Mouse (Mus musculus): ENCODE measurements around the gene Rps16. TPM values are rescaled to one million over a fixed set of nuclear protein-coding genes. Genes with fewer than 3 reads are reported as not detected.

The Rps16 gene
- polyA plus RNA-seq, 1 experiment from 2014 or later = 746 TPM

GRCm38 (mm10) chr7:28380237-28381016 is 30.0 kb downstream of the Rps16 start, which contains the start of gene Zfp36:
Gene Zfp36, minus strand, starts transcription at chr7:28380253.
- Histone ChIP-seq H3K36me3 (ENCODE audit: control insufficient read depth, insufficient read depth, low read length) (no peaks in the 10 kb centered on the region), H3K4me3 (ENCODE audit: low read depth, low read length) (peak within 1 kb of the TSS; percentile 60), H3K9ac (ENCODE audit: low read depth, low read length) (peak within 1 kb of the TSS; percentile 70), H3K27me3 (ENCODE audit: control insufficient read depth, insufficient read depth, low read length) (no peaks in the 10 kb centered on the region), H3K9me3 (ENCODE audit: control insufficient read depth, low read length) (no peaks in the 10 kb centered on the region), H3K4me2 (replicated peaks; ENCODE audit: low read depth, low read length) (peak within 1 kb of the TSS; percentile 88), H3K27ac (ENCODE audit: low read depth, low read length) (peak within 1 kb of the TSS; percentile 72), H3K4me1 (replicated peaks; ENCODE audit: control insufficient read depth, insufficient read depth, low read length) (peaks cover 9% of the 10 kb centered on the region)
- WGBS = 59% methylated on average over 17 of the region's 17 CpGs
- ATAC-seq (ENCODE audit: low FRiP score) (no peak), DNase-seq (ENCODE audit: low spot score) (no peak)

- Histone ChIP-seq H3K4me1 (replicated peaks; ENCODE audit: control insufficient read depth, insufficient read depth, low read length) (peaks cover 9% of the 10 kb centered on the region), H3K9me3 (ENCODE audit: control insufficient read depth, low read length) (no peaks in the 10 kb centered on the region), H3K9ac (ENCODE audit: low read depth, low read length) (peak overlapping the region; percentile 57), H3K27me3 (ENCODE audit: control insufficient read depth, insufficient read depth, low read length) (no peaks in the 10 kb centered on the region), H3K4me2 (replicated peaks; ENCODE audit: low read depth, low read length) (peak overlapping the region; percentile 45), H3K27ac (ENCODE audit: low read depth, low read length) (peak overlapping the region; percentile 71), H3K36me3 (ENCODE audit: control insufficient read depth, insufficient read depth, low read length) (no peaks in the 10 kb centered on the region), H3K4me3 (ENCODE audit: low read depth, low read length) (peak overlapping the region; percentile 12; the same call in 1 of the 2 replicates)
- ATAC-seq (ENCODE audit: low FRiP score) (no peak), DNase-seq (ENCODE audit: low spot score) (no peak)
- 8% methylated on average over 30 of the region's 30 CpGs for WGBS
Observed at GRCm38 (mm10) chr7:28381017-28381790, 30.8 kb downstream of the Rps16 start.

DNA sequence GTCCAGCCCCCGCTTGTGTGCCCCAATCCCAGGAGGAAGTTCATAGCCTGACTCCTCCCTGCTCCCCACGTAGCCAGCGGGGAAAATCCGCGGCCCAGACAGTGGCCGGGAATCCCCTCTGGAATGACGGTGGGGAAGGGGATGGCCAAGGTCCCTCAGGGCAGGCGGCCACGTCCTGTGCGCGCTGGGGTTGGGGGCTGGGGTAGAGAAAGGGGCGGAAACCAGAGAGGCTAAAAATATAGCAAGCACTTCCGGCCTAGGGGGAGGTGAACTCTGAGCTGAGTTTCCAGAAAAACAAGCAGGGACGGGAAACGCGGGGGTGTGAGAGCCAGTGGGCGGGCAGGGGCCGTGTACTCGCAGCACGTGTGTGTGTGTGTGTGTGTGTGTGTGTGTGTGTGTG is 31.5 kb downstream of the Rps16 start:
- Histone ChIP-seq H3K4me3 (ENCODE audit: low read depth, low read length) (peak overlapping the region; percentile 12), H3K9ac (ENCODE audit: low read depth, low read length) (peak overlapping the region; percentile 57), H3K27ac (ENCODE audit: low read depth, low read length) (peak overlapping the region; percentile 71), H3K36me3 (ENCODE audit: control insufficient read depth, insufficient read depth, low read length) (no peaks in the 10 kb centered on the region), H3K27me3 (ENCODE audit: control insufficient read depth, insufficient read depth, low read length) (no peaks in the 10 kb centered on the region), H3K4me2 (replicated peaks; ENCODE audit: low read depth, low read length) (peak overlapping the region; percentile 45), H3K4me1 (replicated peaks; ENCODE audit: control insufficient read depth, insufficient read depth, low read length) (peaks cover 9% of the 10 kb centered on the region), H3K9me3 (ENCODE audit: control insufficient read depth, low read length) (no peaks in the 10 kb centered on the region)
- DNase-seq (ENCODE audit: low spot score) = peak; percentile 53
- ATAC-seq (ENCODE audit: low FRiP score) = no peak
- 7% methylated on average over 19 of the region's 20 CpGs for WGBS

DNA sequence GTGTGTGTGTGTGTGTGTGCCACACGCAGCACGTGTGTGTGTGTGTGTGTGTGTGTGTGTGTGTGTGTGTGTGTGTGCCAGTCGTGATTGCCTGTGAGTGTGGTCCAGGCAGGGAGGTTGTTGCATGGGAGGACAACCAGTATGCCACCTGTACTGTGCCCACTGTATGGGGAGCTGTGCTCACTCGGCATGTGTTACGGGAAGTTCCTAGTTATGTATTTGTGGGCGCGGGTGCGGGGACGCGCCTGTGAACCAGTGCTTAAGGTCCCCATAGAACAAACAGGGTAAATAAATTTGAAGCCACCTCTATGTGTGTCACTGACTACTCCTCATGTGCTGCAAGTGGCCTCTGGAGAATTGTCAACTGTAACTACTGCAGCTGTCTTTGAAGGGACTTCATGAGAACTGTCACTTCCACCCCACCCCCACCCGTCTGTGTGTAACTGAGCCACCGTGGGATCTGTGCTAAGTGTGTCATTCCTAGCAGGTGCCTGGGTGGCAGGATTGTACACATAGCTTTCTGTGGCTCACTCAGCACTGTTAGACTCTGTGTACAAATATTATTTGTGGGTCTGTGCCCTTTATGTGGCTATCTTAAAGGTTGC is 32.0 kb downstream of the Rps16 start:
- no peak for DNase-seq (ENCODE audit: low spot score)
- Histone ChIP-seq H3K9me3 (ENCODE audit: control insufficient read depth, low read length) (no peaks in the 10 kb centered on the region), H3K27me3 (ENCODE audit: control insufficient read depth, insufficient read depth, low read length) (no peaks in the 10 kb centered on the region), H3K4me3 (ENCODE audit: low read depth, low read length) (no peak overlapping the region), H3K4me1 (replicated peaks; ENCODE audit: control insufficient read depth, insufficient read depth, low read length) (peaks cover 9% of the 10 kb centered on the region), H3K27ac (ENCODE audit: low read depth, low read length) (0 out of 2 replicates have a peak overlapping the region, but pooled peaks have one; percentile 71), H3K9ac (ENCODE audit: low read depth, low read length) (no peak overlapping the region), H3K4me2 (replicated peaks; ENCODE audit: low read depth, low read length) (no peak overlapping the region), H3K36me3 (ENCODE audit: control insufficient read depth, insufficient read depth, low read length) (no peaks in the 10 kb centered on the region)
- no peak for ATAC-seq (ENCODE audit: low FRiP score)
- WGBS = 75% methylated on average over 9 of the region's 12 CpGs

DNA sequence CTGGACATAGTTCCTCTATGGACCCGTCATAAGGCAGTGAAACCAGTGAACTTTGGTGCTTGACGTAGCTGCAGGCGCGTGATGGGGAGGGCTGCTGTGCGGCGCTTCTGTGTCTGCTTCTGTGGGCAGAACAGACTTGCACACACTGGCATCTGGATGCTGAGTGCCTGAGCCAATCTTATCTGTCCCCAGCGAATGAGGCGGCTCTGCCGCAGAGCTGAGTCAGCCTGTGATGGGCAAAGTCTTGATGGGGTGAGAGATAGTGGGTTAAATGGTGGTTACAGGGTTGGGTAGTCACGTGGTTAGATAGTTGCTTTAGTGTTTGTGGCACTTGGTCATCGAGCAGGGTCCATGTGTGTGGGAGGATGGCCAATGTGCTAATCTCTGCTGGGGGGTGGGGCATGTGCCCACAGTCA is 32.5 kb downstream of the Rps16 start:
- peaks cover 9% of the 10 kb centered on the region for H3K4me1 ChIP-seq (replicated peaks; ENCODE audit: control insufficient read depth, insufficient read depth, low read length)
- H3K4me2 ChIP-seq (replicated peaks; ENCODE audit: low read depth, low read length) = no peak overlapping the region
- no peak overlapping the region for H3K4me3 ChIP-seq (ENCODE audit: low read depth, low read length)
- H3K27ac ChIP-seq (ENCODE audit: low read depth, low read length) = no peak overlapping the region
- no peaks in the 10 kb centered on the region for H3K27me3 ChIP-seq (ENCODE audit: control insufficient read depth, insufficient read depth, low read length)
- no peak for ATAC-seq (ENCODE audit: low FRiP score)
- H3K9me3 ChIP-seq (ENCODE audit: control insufficient read depth, low read length) = no peaks in the 10 kb centered on the region
- H3K36me3 ChIP-seq (ENCODE audit: control insufficient read depth, insufficient read depth, low read length) = no peaks in the 10 kb centered on the region
- DNase-seq (ENCODE audit: low spot score) = no peak
- 76% methylated on average over 11 of the region's 11 CpGs for WGBS
- no peak overlapping the region for H3K9ac ChIP-seq (ENCODE audit: low read depth, low read length)

- Histone ChIP-seq H3K9ac (ENCODE audit: low read depth, low read length) (no peak overlapping the region), H3K4me2 (replicated peaks; ENCODE audit: low read depth, low read length) (no peak overlapping the region), H3K36me3 (ENCODE audit: control insufficient read depth, insufficient read depth, low read length) (no peaks in the 10 kb centered on the region), H3K4me3 (ENCODE audit: low read depth, low read length) (no peak overlapping the region), H3K4me1 (replicated peaks; ENCODE audit: control insufficient read depth, insufficient read depth, low read length) (peaks cover 9% of the 10 kb centered on the region), H3K9me3 (ENCODE audit: control insufficient read depth, low read length) (no peaks in the 10 kb centered on the region), H3K27ac (ENCODE audit: low read depth, low read length) (no peak overlapping the region), H3K27me3 (ENCODE audit: control insufficient read depth, insufficient read depth, low read length) (no peaks in the 10 kb centered on the region)
- DNase-seq (ENCODE audit: low spot score) (no peak), ATAC-seq (ENCODE audit: low FRiP score) (no peak)
- WGBS = 82% methylated on average over 4 of the region's 4 CpGs
Observed at GRCm38 (mm10) chr7:28383606-28384005, 33.2 kb downstream of the Rps16 start.

DNA sequence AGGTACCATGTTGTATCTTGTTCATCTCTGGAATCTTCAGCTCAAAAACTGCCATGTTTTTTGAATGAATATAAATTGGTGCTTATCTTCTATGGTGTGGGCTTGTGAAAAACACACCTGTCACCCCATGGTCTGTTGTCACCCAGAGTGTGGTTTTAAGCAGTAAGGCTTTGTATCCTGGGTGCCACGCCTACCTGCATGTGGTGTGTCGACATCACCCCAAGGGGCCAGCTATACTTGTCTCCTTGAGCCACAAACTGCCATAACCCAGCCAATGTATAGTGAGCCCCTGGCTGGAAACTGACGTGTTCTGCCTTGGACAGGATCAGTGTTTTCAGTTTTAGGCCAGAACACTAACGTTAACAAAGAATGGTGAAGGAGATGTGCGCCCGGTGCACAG is 33.7 kb downstream of the Rps16 start:
- H3K27ac ChIP-seq (ENCODE audit: low read depth, low read length) = no peak overlapping the region
- no peaks in the 10 kb centered on the region for H3K36me3 ChIP-seq (ENCODE audit: control insufficient read depth, insufficient read depth, low read length)
- H3K4me3 ChIP-seq (ENCODE audit: low read depth, low read length) = no peak overlapping the region
- H3K4me1 ChIP-seq (replicated peaks; ENCODE audit: control insufficient read depth, insufficient read depth, low read length) = peaks cover 9% of the 10 kb centered on the region
- no peaks in the 10 kb centered on the region for H3K9me3 ChIP-seq (ENCODE audit: control insufficient read depth, low read length)
- H3K4me2 ChIP-seq (replicated peaks; ENCODE audit: low read depth, low read length) = no peak overlapping the region
- 85% methylated on average over 6 of the region's 6 CpGs for WGBS
- H3K9ac ChIP-seq (ENCODE audit: low read depth, low read length) = no peak overlapping the region
- no peaks in the 10 kb centered on the region for H3K27me3 ChIP-seq (ENCODE audit: control insufficient read depth, insufficient read depth, low read length)
- ATAC-seq (ENCODE audit: low FRiP score) (no peak), DNase-seq (ENCODE audit: low spot score) (no peak)

- Histone ChIP-seq H3K4me3 (ENCODE audit: low read depth, low read length) (no peak overlapping the region), H3K36me3 (ENCODE audit: control insufficient read depth, insufficient read depth, low read length) (peaks cover under 1% of the 10 kb centered on the region; the same call in 1 of the 2 replicates), H3K9ac (ENCODE audit: low read depth, low read length) (no peak overlapping the region), H3K4me2 (replicated peaks; ENCODE audit: low read depth, low read length) (no peak overlapping the region), H3K4me1 (replicated peaks; ENCODE audit: control insufficient read depth, insufficient read depth, low read length) (peaks cover 9% of the 10 kb centered on the region), H3K27ac (ENCODE audit: low read depth, low read length) (no peak overlapping the region), H3K27me3 (ENCODE audit: control insufficient read depth, insufficient read depth, low read length) (no peaks in the 10 kb centered on the region), H3K9me3 (ENCODE audit: control insufficient read depth, low read length) (no peaks in the 10 kb centered on the region)
- WGBS = 94% methylated on average over 9 of the region's 9 CpGs
- ATAC-seq (ENCODE audit: low FRiP score) (no peak), DNase-seq (ENCODE audit: low spot score) (no peak)
Observed at GRCm38 (mm10) chr7:28385196-28385595, 34.7 kb downstream of the Rps16 start.
